Mouse (Mus musculus) liver, embryonic 16.5 days (tissue): Measurements from ENCODE around the gene Arid1b. TPM values are rescaled to one million over a fixed set of nuclear protein-coding genes. Genes with fewer than 3 reads are reported as not detected.
A peak's percentile ranks its signal among the peaks of the same experiment; 100 is the strongest.

Source experiments
- ATAC-seq: fragments of 200-750 bp; cut with Nextera tagmentation; 2 replicates; pipeline ENCODE4 v1.8.0; 2017; ENCODE audit warnings: low read depth, mild to moderate bottlenecking, moderate number of reproducible peaks, moderate library complexity
- H3K27ac ChIP-seq: fragments of 300-500 bp; sonication (generic); 2 replicates; pipeline ENCODE4 v1.5.1; 2014; ENCODE audit warnings: mild to moderate bottlenecking, low read length
- H3K27me3 ChIP-seq: fragments of 300-500 bp; sonication (generic); 2 replicates; pipeline ENCODE4 v1.6.1; 2014; ENCODE audit warnings: low read depth, low read length, mixed read lengths; ENCODE audit not compliant: control insufficient read depth, insufficient read depth
- H3K36me3 ChIP-seq: fragments of 300-500 bp; sonication (generic); 2 replicates; pipeline ENCODE4 v1.6.1; 2014; ENCODE audit warnings: mild to moderate bottlenecking; ENCODE audit not compliant: control insufficient read depth, insufficient read depth
- H3K4me1 ChIP-seq: fragments of 300-500 bp; sonication (generic); 2 replicates; pipeline ENCODE4 v1.6.1; 2014; ENCODE audit warnings: low read depth, low read length, mixed read lengths; ENCODE audit not compliant: control insufficient read depth
- H3K4me2 ChIP-seq: fragments of 300-500 bp; sonication (generic); 2 replicates; pipeline ENCODE4 v1.6.1; 2014; ENCODE audit warnings: low read depth, low read length, mixed read lengths
- H3K4me3 ChIP-seq: fragments of 300-500 bp; sonication (generic); 2 replicates; pipeline ENCODE4 v1.5.1; 2014; ENCODE audit warnings: low read depth, mild to moderate bottlenecking, low read length
- H3K9ac ChIP-seq: fragments of 300-500 bp; sonication (generic); 2 replicates; pipeline ENCODE4 v1.6.1; 2014; ENCODE audit warnings: low read depth, low read length
- H3K9me3 ChIP-seq: fragments of 300-500 bp; sonication (generic); replicated peaks from 2 replicates; pipeline ENCODE4 v1.6.1; 2016; ENCODE audit warnings: low read length; ENCODE audit not compliant: control insufficient read depth
- WGBS: fragments of 180-500 bp; shearing (Covaris S2); extraction: QIAGEN DNeasy Blood & Tissue Kit; methylation state at CpG from one replicate; pipeline ENCODE4 v1.1.7; 2014; ENCODE audit not compliant: insufficient replicate concordance; 5-methylcytosine and 5-hydroxymethylcytosine counted together
- polyA plus RNA-seq: library from polyadenylated mRNA; unstranded; fragments of >200 nt; fragmentation: Nextera tagmentation; extraction: Ambion mirVana; gene quantifications from 2 replicates; pipeline ENCODE4 v1.2.1, GENCODE M21; 2015

The Arid1b gene
- polyA plus RNA-seq, 1 experiment from 2014 or later = 3.2 TPM

- ATAC-seq = peak; percentile 30
- Histone ChIP-seq H3K27ac (peak overlapping the region; percentile 98), H3K4me1 (peaks cover 67% of the 10 kb centered on the region), H3K27me3 (no peaks in the 10 kb centered on the region), H3K4me2 (peak overlapping the region; percentile 71), H3K9me3 (no peaks in the 10 kb centered on the region), H3K9ac (peak overlapping the region; percentile 66), H3K36me3 (no peaks in the 10 kb centered on the region), H3K4me3 (peak overlapping the region; percentile 31)
- 23% methylated on average over 7 of the region's 7 CpGs for WGBS
These were observed 104.6 kb downstream of the Arid1b start for GRCm38 (mm10) chr17:5098727-5099126.

GRCm38 (mm10) chr17:5099238-5099637 lies 105.1 kb downstream of the Arid1b start:
- WGBS = 12% methylated on average over 4 of the region's 4 CpGs
- Histone ChIP-seq H3K4me1 (peaks cover 65% of the 10 kb centered on the region), H3K9ac (peak overlapping the region; percentile 66), H3K36me3 (no peaks in the 10 kb centered on the region), H3K4me2 (peak overlapping the region; percentile 71), H3K27me3 (no peaks in the 10 kb centered on the region), H3K4me3 (peak overlapping the region; percentile 31), H3K9me3 (no peaks in the 10 kb centered on the region), H3K27ac (peak overlapping the region; percentile 98)
- ATAC-seq = peak; percentile 98

GRCm38 (mm10) chr17:5101157-5101556 lies 107.0 kb downstream of the Arid1b start:
- Histone ChIP-seq H3K4me2 (no peak overlapping the region), H3K27ac (peak overlapping the region; percentile 2; the same call in 1 of the 2 replicates), H3K9ac (no peak overlapping the region), H3K27me3 (no peaks in the 10 kb centered on the region), H3K9me3 (no peaks in the 10 kb centered on the region), H3K36me3 (no peaks in the 10 kb centered on the region), H3K4me1 (peaks cover 62% of the 10 kb centered on the region), H3K4me3 (no peak overlapping the region)
- 86% methylated on average over 8 of the region's 8 CpGs for WGBS
- no peak for ATAC-seq

- Histone ChIP-seq H3K9ac (0 out of 2 replicates have a peak overlapping the region, but pooled peaks have one; percentile 17), H3K36me3 (no peaks in the 10 kb centered on the region), H3K27me3 (no peaks in the 10 kb centered on the region), H3K4me2 (no peak overlapping the region), H3K27ac (peak overlapping the region; percentile 15; the same call in 1 of the 2 replicates), H3K4me1 (peaks cover 67% of the 10 kb centered on the region), H3K4me3 (no peak overlapping the region), H3K9me3 (no peaks in the 10 kb centered on the region)
- 71% methylated on average over 2 of the region's 2 CpGs for WGBS
- ATAC-seq = no peak
These were observed 107.8 kb downstream of the Arid1b start for GRCm38 (mm10) chr17:5101887-5102286.

GRCm38 (mm10) chr17:5105746-5106145 lies 111.6 kb downstream of the Arid1b start:
- Histone ChIP-seq H3K27ac (no peak overlapping the region), H3K27me3 (no peaks in the 10 kb centered on the region), H3K4me3 (no peak overlapping the region), H3K4me1 (peaks cover 65% of the 10 kb centered on the region), H3K9ac (no peak overlapping the region), H3K4me2 (no peak overlapping the region), H3K36me3 (no peaks in the 10 kb centered on the region), H3K9me3 (no peaks in the 10 kb centered on the region)
- no peak for ATAC-seq
- WGBS = 82% methylated on average over 6 of the region's 6 CpGs

- no peak overlapping the region for H3K4me2 ChIP-seq
- H3K9ac ChIP-seq = no peak overlapping the region
- no peaks in the 10 kb centered on the region for H3K27me3 ChIP-seq
- no peaks in the 10 kb centered on the region for H3K9me3 ChIP-seq
- ATAC-seq = peak; percentile 42
- no peak overlapping the region for H3K4me3 ChIP-seq
- 69% methylated on average over 11 of the region's 11 CpGs for WGBS
- no peaks in the 10 kb centered on the region for H3K36me3 ChIP-seq
- peaks cover 65% of the 10 kb centered on the region for H3K4me1 ChIP-seq
- H3K27ac ChIP-seq = peak overlapping the region; percentile 79
These were observed 112.4 kb downstream of the Arid1b start for GRCm38 (mm10) chr17:5106263-5107195.

- 31% methylated on average over 4 of the region's 4 CpGs for WGBS
- Histone ChIP-seq H3K27me3 (no peaks in the 10 kb centered on the region), H3K27ac (peak overlapping the region; percentile 79; the same call in 1 of the 2 replicates), H3K36me3 (no peaks in the 10 kb centered on the region), H3K4me2 (no peak overlapping the region), H3K4me3 (no peak overlapping the region), H3K9me3 (no peaks in the 10 kb centered on the region), H3K9ac (0 out of 2 replicates have a peak overlapping the region, but pooled peaks have one; percentile 5), H3K4me1 (peaks cover 66% of the 10 kb centered on the region)
- no peak for ATAC-seq
These were observed 113.4 kb downstream of the Arid1b start for GRCm38 (mm10) chr17:5107501-5107900.

- H3K9ac ChIP-seq = 0 out of 2 replicates have a peak overlapping the region, but pooled peaks have one; percentile 5
- H3K4me2 ChIP-seq = no peak overlapping the region
- H3K36me3 ChIP-seq = no peaks in the 10 kb centered on the region
- H3K27me3 ChIP-seq = no peaks in the 10 kb centered on the region
- peaks cover 69% of the 10 kb centered on the region for H3K4me1 ChIP-seq
- WGBS = 36% methylated on average over 1 of the region's 1 CpGs
- no peak overlapping the region for H3K4me3 ChIP-seq
- no peak overlapping the region for H3K27ac ChIP-seq
- no peaks in the 10 kb centered on the region for H3K9me3 ChIP-seq
- no peak for ATAC-seq
These were observed 113.9 kb downstream of the Arid1b start for GRCm38 (mm10) chr17:5108022-5108421.

- H3K4me2 ChIP-seq = no peak overlapping the region
- peaks cover 73% of the 10 kb centered on the region for H3K4me1 ChIP-seq
- H3K9me3 ChIP-seq = no peaks in the 10 kb centered on the region
- 41% methylated on average over 2 of the region's 2 CpGs for WGBS
- no peak overlapping the region for H3K27ac ChIP-seq
- no peaks in the 10 kb centered on the region for H3K36me3 ChIP-seq
- no peaks in the 10 kb centered on the region for H3K27me3 ChIP-seq
- H3K4me3 ChIP-seq = no peak overlapping the region
- no peak for ATAC-seq
- H3K9ac ChIP-seq = no peak overlapping the region
These were observed 114.5 kb downstream of the Arid1b start for GRCm38 (mm10) chr17:5108546-5109142.
